Mouse (Mus musculus): Measurements from ENCODE around the gene Zkscan7. TPM values are rescaled to one million over a fixed set of nuclear protein-coding genes. Genes with fewer than 3 reads are reported as not detected.
A peak's percentile ranks its signal among the peaks of the same experiment; 100 is the strongest.

Gene Zkscan7
- polyA plus RNA-seq, 1 experiment from 2014 or later, result 4.8 TPM

GRCm38 (mm10) chr9:122922436-122922835 is 37.0 kb downstream of the Zkscan7 start:
- H3K9ac ChIP-seq (replicated peaks), result 0 out of 2 replicates have a peak overlapping the region, but pooled peaks have one; percentile 94
- H3K4me3 ChIP-seq, result peak overlapping the region; percentile 88
- H3K4me2 ChIP-seq (replicated peaks), result peak overlapping the region; percentile 60
- H3K27me3 ChIP-seq, result peaks cover 15% of the 10 kb centered on the region
- no peaks in the 10 kb centered on the region for H3K9me3 ChIP-seq
- 19% methylated on average over 3 of the region's 3 CpGs for WGBS
- peak; percentile 65; the same call in 1 of the 2 replicates for ATAC-seq (ENCODE audit: low FRiP score, low read depth)
- peaks cover 5% of the 10 kb centered on the region; the same call in 1 of the 2 replicates for H3K4me1 ChIP-seq
- H3K27ac ChIP-seq (replicated peaks), result no peak overlapping the region
- peaks cover 29% of the 10 kb centered on the region for H3K36me3 ChIP-seq

- peaks cover 5% of the 10 kb centered on the region; the same call in 1 of the 2 replicates for H3K4me1 ChIP-seq
- peaks cover 12% of the 10 kb centered on the region for H3K27me3 ChIP-seq
- peak within 1 kb of the TSS; percentile 88 for H3K4me3 ChIP-seq
- H3K9ac ChIP-seq (replicated peaks), result peak within 1 kb of the TSS; percentile 94
- 1% methylated on average over 41 of the region's 43 CpGs for WGBS
- peak within 1 kb of the TSS; percentile 60 for H3K4me2 ChIP-seq (replicated peaks)
- peak; percentile 99 for ATAC-seq (ENCODE audit: low FRiP score, low read depth)
- H3K27ac ChIP-seq (replicated peaks), result peak within 1 kb of the TSS; percentile 84
- H3K36me3 ChIP-seq, result peaks cover 34% of the 10 kb centered on the region
- no peaks in the 10 kb centered on the region for H3K9me3 ChIP-seq
Measured at GRCm38 (mm10) chr9:122922936-122923381, 37.5 kb downstream of the Zkscan7 start, which contains the start of gene Zfp105. Gene Zfp105 (plus strand): TSS chr9:122923072.

- Histone ChIP-seq H3K27ac (replicated peaks) (no peak overlapping the region), H3K27me3 (no peaks in the 10 kb centered on the region), H3K4me3 (no peak overlapping the region), H3K4me1 (peaks cover under 1% of the 10 kb centered on the region; the same call in 1 of the 2 replicates), H3K9me3 (no peaks in the 10 kb centered on the region), H3K9ac (replicated peaks) (no peak overlapping the region), H3K36me3 (peaks cover 78% of the 10 kb centered on the region), H3K4me2 (replicated peaks) (no peak overlapping the region)
- ATAC-seq (ENCODE audit: low FRiP score, low read depth), result no peak
- 93% methylated on average over 3 of the region's 3 CpGs for WGBS
Measured at GRCm38 (mm10) chr9:122928915-122929314, 43.4 kb downstream of the Zkscan7 start.

Other genes with a start within 250 kb of the Zkscan7 start
- gene Topaz1, start 138.3 kb upstream of the Zkscan7 start, polyA plus RNA-seq (2016; fragmentation: Nextera tagmentation; extraction: Ambion mirVana), result not detected in 2 replicates
- 7.4 and 7.7 TPM in 2 replicates for gene Tcaim, start 80.1 kb upstream of the Zkscan7 start, polyA plus RNA-seq (2016; fragmentation: Nextera tagmentation; extraction: Ambion mirVana)
- 0.32 TPM in 1 of 2 replicates, not detected in the other for gene Gm35549, start 41.6 kb upstream of the Zkscan7 start, polyA plus RNA-seq (2016; fragmentation: Nextera tagmentation; extraction: Ambion mirVana)
- gene Zfp445, start 19.7 kb upstream of the Zkscan7 start, polyA plus RNA-seq (2016; fragmentation: Nextera tagmentation; extraction: Ambion mirVana), result 124 and 134 TPM in 2 replicates
- 34.1 and 38.1 TPM in 2 replicates for gene Zfp105, start 37.4 kb downstream of the Zkscan7 start, polyA plus RNA-seq (2016; fragmentation: Nextera tagmentation; extraction: Ambion mirVana)
- 32.0 and 34.3 TPM in 2 replicates for gene 1110059G10Rik, start 65.3 kb downstream of the Zkscan7 start, polyA plus RNA-seq (2016; fragmentation: Nextera tagmentation; extraction: Ambion mirVana)
- gene Kif15, start 65.4 kb downstream of the Zkscan7 start, polyA plus RNA-seq (2016; fragmentation: Nextera tagmentation; extraction: Ambion mirVana), result 68.2 and 73.8 TPM in 2 replicates
- 18.4 and 18.8 TPM in 2 replicates for gene Tmem42, start 135.6 kb downstream of the Zkscan7 start, polyA plus RNA-seq (2016; fragmentation: Nextera tagmentation; extraction: Ambion mirVana)
- gene Tgm4, start 149.0 kb downstream of the Zkscan7 start, polyA plus RNA-seq (2016; fragmentation: Nextera tagmentation; extraction: Ambion mirVana), result 0.57 and 1.5 TPM in 2 replicates
- 84.1 and 86.4 TPM in 2 replicates for gene Zdhhc3, start 227.5 kb downstream of the Zkscan7 start, polyA plus RNA-seq (2016; fragmentation: Nextera tagmentation; extraction: Ambion mirVana)
- 96.5 and 103 TPM in 2 replicates for gene Exosc7, start 227.5 kb downstream of the Zkscan7 start, polyA plus RNA-seq (2016; fragmentation: Nextera tagmentation; extraction: Ambion mirVana)